Mouse (Mus musculus) heart, adult 8-10 months (tissue): ENCODE data around the gene Fuz. TPM values are rescaled to one million over a fixed set of nuclear protein-coding genes. Genes with fewer than 3 reads are reported as not detected.

ENCODE experiments used
- DNase-seq: peaks from one replicate; pipeline ENCODE4 v3.0.0; 2022; ENCODE audit warnings: low spot score
- microRNA-seq: library from miRNA; unstranded; fragments of <30 nt; microRNA quantifications from one replicate; pipeline ENCODE4 v1.2.0, GENCODE M21; 2022
- total RNA-seq, 4 experiments: library from RNA; stranded (reverse); gene quantifications; 2 replicates each; pipeline ENCODE4 v1.2.4; 2022

Gene Fuz
- total RNA-seq, 4 experiments from 2014 or later, result 14.9 to 18.5 (median 17.4) TPM

GRCm38 (mm10) chr7:44928570-44928969 is 32.7 kb downstream of the Fuz start:
- no peak for DNase-seq

DNA sequence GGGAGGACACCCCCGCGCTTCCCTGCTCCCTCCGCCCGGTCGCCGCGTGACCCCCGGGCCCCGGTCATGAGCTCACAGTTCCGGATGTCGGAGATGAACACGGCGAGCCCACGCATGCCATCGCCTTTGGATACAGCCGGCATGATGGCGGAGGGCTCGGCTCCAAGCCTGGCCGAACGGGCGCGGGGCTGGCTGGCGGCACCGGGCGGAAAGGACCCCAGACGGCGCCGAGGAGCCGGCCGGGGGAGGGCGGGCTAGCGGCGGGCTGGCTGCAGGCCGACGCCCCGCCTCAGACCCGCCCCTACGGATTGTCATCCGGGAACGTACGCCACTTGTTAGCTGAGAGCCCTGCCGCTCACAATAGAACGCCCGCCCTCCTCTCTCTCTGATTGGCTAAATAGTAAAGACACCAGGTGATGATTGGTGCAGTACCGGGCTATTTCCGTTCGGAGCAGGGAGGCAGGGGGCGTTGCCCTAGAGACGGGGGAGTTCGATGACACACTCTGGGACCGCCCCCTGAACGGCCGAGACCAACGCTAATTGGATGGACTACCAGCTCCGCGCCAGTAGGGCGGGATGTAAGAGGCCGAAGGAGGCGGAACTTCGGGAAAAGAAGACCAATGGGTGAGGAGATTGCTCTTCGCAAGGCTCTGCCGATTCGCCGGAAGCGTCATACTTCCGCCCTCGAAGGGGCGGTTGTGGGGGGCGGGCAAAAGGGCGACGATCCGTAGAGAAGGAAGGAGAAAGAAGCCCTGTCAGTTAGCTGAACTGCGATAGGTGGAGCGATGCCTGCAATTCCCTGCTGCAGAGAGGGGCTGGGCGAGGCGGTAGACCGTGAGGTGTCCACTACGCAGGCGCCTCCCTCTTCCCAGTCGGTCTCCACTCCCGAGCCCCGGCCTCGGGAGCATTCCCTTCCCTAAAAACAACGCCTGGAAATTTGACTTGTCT is 33.6 kb downstream of the Fuz start, which contains the start of gene Ap2a1:
Ap2a1 (minus strand) TSS at position 293 of the 948 bp plus-strand sequence.
- peak; percentile 100 for DNase-seq

DNA sequence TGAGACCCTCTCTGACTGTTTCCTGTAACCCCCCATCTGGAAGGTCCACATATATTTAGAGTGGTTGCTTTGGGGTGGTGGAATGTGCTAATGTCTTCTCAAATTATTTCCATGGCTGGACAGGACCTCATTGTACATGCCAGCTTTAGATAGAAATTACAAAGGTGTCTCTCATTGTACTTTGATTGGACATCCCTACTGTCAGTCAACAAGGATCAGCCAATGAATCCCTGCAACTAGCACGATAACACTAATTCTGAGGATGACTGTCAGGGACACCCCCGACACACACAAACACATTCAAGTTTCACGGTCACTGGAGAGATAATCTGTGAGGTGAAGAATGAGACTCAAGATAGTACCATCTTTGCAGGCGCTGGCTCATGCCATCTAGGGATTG is 42.8 kb downstream of the Fuz start:
- DNase-seq, result no peak

GRCm38 (mm10) chr7:44942904-44943303 is 47.0 kb downstream of the Fuz start, which contains the start of gene Tsks:
Tsks (plus strand) TSS chr7:44943204.
- no peak for DNase-seq

- no peak for DNase-seq
These were observed 54.0 kb downstream of the Fuz start for GRCm38 (mm10) chr7:44949922-44950321.

DNA sequence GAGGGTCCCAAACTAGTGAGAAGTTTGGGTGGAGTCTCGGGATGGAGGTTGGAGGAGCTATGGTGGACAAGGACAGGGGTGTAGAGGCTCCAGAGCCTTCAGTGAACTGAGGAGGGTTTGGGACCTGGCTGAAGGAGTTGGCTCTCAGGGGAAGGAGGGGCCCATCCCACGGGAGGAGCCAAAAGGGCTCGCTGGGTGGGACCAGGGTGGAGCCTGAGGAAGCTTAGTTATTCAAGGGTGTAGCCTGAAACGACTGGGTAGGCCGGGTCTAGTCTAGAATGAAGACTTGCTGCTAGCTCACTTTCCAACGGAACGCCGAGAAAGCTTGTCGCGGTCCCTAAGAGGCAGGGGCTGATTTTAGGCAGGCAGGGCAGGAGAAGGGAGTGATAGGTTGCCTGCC is 56.1 kb downstream of the Fuz start:
- peak; percentile 80 for DNase-seq

Small RNAs within 50 kb of the gene (microRNA-seq; reads per million reads assigned to microRNA genes)
- not detected for gene Mir707

Other genes with a start within 250 kb of the Fuz start
- gene Myh14, start 225.2 kb upstream of the Fuz start, total RNA-seq, result 100 to 1,000 TPM in 1 of 4 experiments, 10 to 100 TPM in 3; 88.0 to 111 (median 88.2) TPM
- not detected for gene Izumo2, start 187.3 kb upstream of the Fuz start, total RNA-seq
- gene Vrk3, start 147.7 kb upstream of the Fuz start, total RNA-seq, result 10 to 100 TPM; 23.5 to 29.3 (median 27.3) TPM
- gene Zfp473, start 145.0 kb upstream of the Fuz start, total RNA-seq, result under 1 TPM in 2 of 4 experiments, not detected in 2; 0.06 to 0.09 TPM
- gene Nup62, start 80.0 kb upstream of the Fuz start, total RNA-seq, result 10 to 100 TPM; 18.7 to 32.3 (median 24.4) TPM
- 1 to 10 TPM in 2 of 4 experiments, under 1 TPM in 2; 0.35 to 1.2 (median 0.88) TPM for gene Il4i1, start 79.7 kb upstream of the Fuz start, total RNA-seq
- 10 to 100 TPM; 55.1 to 71.1 (median 64.7) TPM for gene Atf5, start 79.4 kb upstream of the Fuz start, total RNA-seq
- 10 to 100 TPM; 64.3 to 76.2 (median 70.5) TPM for gene Akt1s1, start 47.1 kb upstream of the Fuz start, total RNA-seq
- 10 to 100 TPM; 40.7 to 59.5 (median 51.5) TPM for gene Tbc1d17, start 47.0 kb upstream of the Fuz start, total RNA-seq
- gene Pnkp, start 38.9 kb upstream of the Fuz start, total RNA-seq, result 10 to 100 TPM; 17.8 to 20.6 (median 19.6) TPM
- 100 to 1,000 TPM; 178 to 199 (median 189) TPM for gene Ptov1, start 26.3 kb upstream of the Fuz start, total RNA-seq
- gene Med25, start 3.4 kb upstream of the Fuz start, total RNA-seq, result 10 to 100 TPM; 79.8 to 88.1 (median 85.0) TPM
- 10 to 100 TPM; 61.0 to 74.9 (median 67.2) TPM for gene Ap2a1, start 33.4 kb downstream of the Fuz start, total RNA-seq
- not detected for gene Tsks, start 47.1 kb downstream of the Fuz start, total RNA-seq
- 1 to 10 TPM; 1.4 to 2.7 (median 1.8) TPM for gene Cpt1c, start 78.8 kb downstream of the Fuz start, total RNA-seq
- 100 to 1,000 TPM in 2 of 4 experiments, 10 to 100 TPM in 2; 88.3 to 107 (median 102) TPM for gene Prmt1, start 90.5 kb downstream of the Fuz start, total RNA-seq
- gene Irf3, start 101.6 kb downstream of the Fuz start, total RNA-seq, result 10 to 100 TPM; 23.2 to 31.9 (median 27.0) TPM
- 10 to 100 TPM in 3 of 4 experiments, 1 to 10 TPM in 1; 8.6 to 13.5 (median 11.0) TPM for gene Bcl2l12, start 102.6 kb downstream of the Fuz start, total RNA-seq
- 10 to 100 TPM; 46.8 to 56.2 (median 49.7) TPM for gene Scaf1, start 120.3 kb downstream of the Fuz start, total RNA-seq
- gene Rras, start 121.9 kb downstream of the Fuz start, total RNA-seq, result 10 to 100 TPM; 40.2 to 49.8 (median 44.1) TPM
- 10 to 100 TPM; 22.4 to 26.3 (median 24.9) TPM for gene Prr12, start 156.8 kb downstream of the Fuz start, total RNA-seq
- 10 to 100 TPM; 30.6 to 33.8 (median 32.7) TPM for gene Nosip, start 166.3 kb downstream of the Fuz start, total RNA-seq
- gene Prrg2, start 166.6 kb downstream of the Fuz start, total RNA-seq, result 1 to 10 TPM; 5.6 to 7.8 (median 6.7) TPM
- gene Rcn3, start 196.1 kb downstream of the Fuz start, total RNA-seq, result 10 to 100 TPM; 17.8 to 27.4 (median 21.4) TPM
- gene Fcgrt, start 207.8 kb downstream of the Fuz start, total RNA-seq, result 10 to 100 TPM; 65.6 to 77.1 (median 67.5) TPM
- gene Rps11, start 228.4 kb downstream of the Fuz start, total RNA-seq, result 100 to 1,000 TPM; 572 to 626 (median 604) TPM
- gene Rpl13a, start 232.7 kb downstream of the Fuz start, total RNA-seq, result 100 to 1,000 TPM; 580 to 769 (median 686) TPM
- gene Gm45713, start 240.2 kb downstream of the Fuz start, total RNA-seq, result 1 to 10 TPM in 1 of 4 experiments, not detected in 3; 1.7 TPM
- gene Flt3l, start 240.4 kb downstream of the Fuz start, total RNA-seq, result 1 to 10 TPM; 6.1 to 7.9 (median 6.5) TPM